Mouse (Mus musculus) layer of hippocampus, adult 11-12 months (tissue): ENCODE data around the gene Lsm12.

Source experiments
- DNase-seq: peaks from one replicate; pipeline ENCODE4 v3.0.0; 2022; ENCODE audit warnings: low spot score

The Lsm12 gene

DNA sequence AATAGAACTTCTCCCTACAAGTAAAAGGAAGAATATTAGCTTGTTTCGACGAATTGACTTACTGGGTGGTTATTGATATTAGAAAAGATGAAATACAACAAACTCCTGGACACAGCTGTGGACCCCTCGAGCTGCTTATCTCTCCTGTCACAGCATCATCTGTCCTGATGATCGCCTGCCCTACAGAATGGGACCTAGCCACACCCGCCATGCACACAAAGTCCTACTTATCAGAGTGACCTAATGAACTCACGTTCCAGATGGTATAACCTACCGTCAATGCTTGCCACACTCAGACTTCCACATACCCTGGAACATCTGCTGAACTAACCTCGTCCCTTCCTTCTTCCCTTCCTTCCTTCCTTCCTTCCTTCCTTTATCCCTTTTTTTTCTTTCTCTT, 68.9 kb downstream of the Lsm12 start:
- no peak for DNase-seq
